Mouse (Mus musculus): ENCODE data around the gene Tor1aip1. TPM values are rescaled to one million over a fixed set of nuclear protein-coding genes. Genes with fewer than 3 reads are reported as not detected.

Tor1aip1 gene
- 26.5 and 26.7 TPM in 2 replicates for polyA plus RNA-seq (2015; fragmentation: Nextera tagmentation; extraction: Ambion mirVana)

DNA sequence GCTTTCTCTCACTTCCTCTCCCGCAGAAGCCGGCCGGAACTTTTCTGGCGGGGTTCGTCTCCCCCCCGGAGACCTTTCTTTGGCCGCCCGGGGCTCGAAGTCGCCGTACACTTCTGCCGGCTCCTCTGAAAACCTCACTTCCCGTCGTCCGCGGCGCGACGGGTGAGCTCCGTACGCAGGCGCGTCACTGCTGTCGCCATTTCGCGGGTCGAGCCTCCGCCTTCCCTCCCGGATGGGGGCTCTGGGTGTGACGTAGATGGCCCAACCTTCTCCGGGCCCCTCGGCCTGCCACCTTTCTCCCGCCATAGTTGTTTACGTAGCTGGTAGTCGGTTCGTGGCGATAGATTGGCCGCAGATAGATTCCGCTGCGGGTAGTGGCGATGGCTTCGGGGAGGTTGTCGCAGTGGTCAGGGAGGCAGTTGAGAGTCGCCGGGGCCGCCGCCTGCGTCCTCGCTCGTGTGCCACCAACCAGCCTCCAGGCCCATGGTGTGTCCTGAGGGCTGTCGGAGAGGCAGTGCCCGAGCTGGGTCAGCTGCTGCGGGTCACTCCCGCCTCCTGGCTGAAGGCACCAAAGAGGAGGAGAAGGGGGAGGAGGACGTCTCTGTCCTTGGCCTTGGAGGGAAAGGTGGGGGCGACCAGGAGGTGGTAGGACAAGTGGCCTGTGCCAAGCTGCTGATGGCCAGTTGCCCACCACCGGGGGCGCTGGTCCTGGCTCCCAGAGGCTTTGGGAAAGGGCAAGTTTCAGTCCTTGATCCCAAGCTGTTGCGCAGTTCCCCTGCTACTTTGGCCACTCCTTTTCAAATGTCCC, at the start of gene Tor1aip1:
Gene Tor1aip1 (minus strand): TSS at position 551 of the 808 bp plus-strand sequence.
- H3K9ac ChIP-seq, result peak within 1 kb of the TSS; percentile 91
- peak within 1 kb of the TSS; percentile 66 for H3K4me2 ChIP-seq

DNA sequence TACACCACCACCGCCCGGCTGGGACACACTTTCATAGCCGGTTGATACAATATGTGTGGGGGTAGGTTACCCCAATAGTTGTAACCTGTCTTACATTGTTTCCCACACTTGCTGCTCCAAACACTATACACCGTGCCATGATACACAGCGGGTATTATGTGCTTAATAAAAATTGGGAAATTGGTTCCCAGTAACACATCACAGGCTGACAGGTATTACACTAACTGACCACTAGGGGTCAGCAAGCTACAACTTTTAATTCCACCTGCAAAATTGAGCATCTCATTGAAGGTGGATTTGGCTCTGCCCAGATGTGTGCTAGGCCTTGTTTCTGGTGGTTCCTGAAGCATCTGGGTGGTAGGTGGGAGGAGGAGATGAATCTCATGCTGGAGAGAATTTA, 49.5 kb upstream of the Tor1aip1 start:
- no peaks in the 10 kb centered on the region for H3K9me3 ChIP-seq
- ATAC-seq (ENCODE audit: low FRiP score), result peak; percentile 43
- no peak overlapping the region; the same call in 1 of the 2 replicates for H3K27ac ChIP-seq
- H3K9ac ChIP-seq, result no peak overlapping the region
- H3K27me3 ChIP-seq, result no peaks in the 10 kb centered on the region
- no peak overlapping the region for H3K4me3 ChIP-seq
- WGBS, result 61% methylated on average over 5 of the region's 5 CpGs
- H3K36me3 ChIP-seq, result no peaks in the 10 kb centered on the region
- H3K4me1 ChIP-seq (replicated peaks), result peaks cover 11% of the 10 kb centered on the region
- H3K4me2 ChIP-seq, result no peak overlapping the region

More for the DNA sequence above, at the start of gene Tor1aip1:
- Histone ChIP-seq H3K27me3 (no peaks in the 10 kb centered on the region), H3K36me3 (peaks cover 24% of the 10 kb centered on the region), H3K4me3 (peak within 1 kb of the TSS; percentile 87), H3K4me1 (replicated peaks) (peaks cover 22% of the 10 kb centered on the region), H3K27ac (peak within 1 kb of the TSS; percentile 99), H3K9me3 (no peaks in the 10 kb centered on the region)
- WGBS, result under 1% methylated on average over 59 of the region's 59 CpGs
- ATAC-seq (ENCODE audit: low FRiP score), result peak; percentile 96

DNA sequence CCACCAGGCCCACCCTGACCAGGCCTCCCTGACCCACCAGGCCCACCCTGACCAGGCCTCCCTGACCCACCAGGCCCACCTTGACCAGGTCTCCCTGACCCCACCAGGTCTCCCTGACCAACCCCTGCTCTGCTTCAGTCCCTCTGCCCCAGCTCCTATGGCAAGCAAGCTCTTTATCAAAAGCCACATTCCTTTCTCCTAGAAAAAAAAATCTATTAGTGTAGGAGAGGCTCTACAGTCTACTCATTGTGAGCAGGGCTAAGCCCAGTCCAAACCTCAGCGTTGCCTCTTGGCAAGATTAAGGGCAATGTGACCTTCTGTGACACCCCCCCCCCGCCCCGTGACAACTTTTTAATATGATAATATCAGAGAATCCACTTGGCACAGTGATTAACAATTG, 48.3 kb upstream of the Tor1aip1 start:
- no peak for ATAC-seq (ENCODE audit: low FRiP score)
- 77% methylated on average over 3 of the region's 3 CpGs for WGBS

DNA sequence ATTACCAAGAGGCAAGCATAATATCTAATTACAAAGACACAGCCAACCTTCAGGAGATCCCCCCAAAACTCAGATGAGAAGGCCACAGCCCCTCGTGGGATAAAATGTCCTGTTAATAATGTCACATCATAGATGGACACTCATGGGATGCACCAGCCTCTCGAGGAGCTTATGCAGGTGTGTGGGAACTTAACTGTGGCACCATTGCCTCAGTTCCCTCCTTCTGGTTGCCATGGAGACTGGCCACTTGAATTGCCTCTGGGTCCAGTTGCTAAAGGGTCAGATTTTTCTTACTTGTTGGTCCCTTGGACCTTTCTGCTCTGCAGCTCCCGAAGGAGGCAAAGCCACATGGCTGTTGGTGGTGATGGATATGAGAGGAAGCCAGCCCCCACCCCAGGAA, 41.4 kb upstream of the Tor1aip1 start:
- no peaks in the 10 kb centered on the region for H3K9me3 ChIP-seq
- H3K27ac ChIP-seq, result no peak overlapping the region
- no peak overlapping the region for H3K4me3 ChIP-seq
- H3K27me3 ChIP-seq, result no peaks in the 10 kb centered on the region
- H3K9ac ChIP-seq, result no peak overlapping the region
- H3K4me2 ChIP-seq, result no peak overlapping the region
- H3K36me3 ChIP-seq, result no peaks in the 10 kb centered on the region
- ATAC-seq (ENCODE audit: low FRiP score), result no peak
- WGBS, result 67% methylated on average over 3 of the region's 3 CpGs
- H3K4me1 ChIP-seq (replicated peaks), result 0 out of 2 replicates have a peak, but pooled peaks cover 4% of the 10 kb centered on the region

More for the DNA sequence above, 48.3 kb upstream of the Tor1aip1 start:
- no peaks in the 10 kb centered on the region for H3K4me1 ChIP-seq (replicated peaks)
- no peak overlapping the region for H3K27ac ChIP-seq
- no peak overlapping the region for H3K4me2 ChIP-seq
- no peaks in the 10 kb centered on the region for H3K9me3 ChIP-seq
- no peaks in the 10 kb centered on the region for H3K36me3 ChIP-seq
- no peaks in the 10 kb centered on the region for H3K27me3 ChIP-seq
- H3K4me3 ChIP-seq, result no peak overlapping the region
- no peak overlapping the region for H3K9ac ChIP-seq

DNA sequence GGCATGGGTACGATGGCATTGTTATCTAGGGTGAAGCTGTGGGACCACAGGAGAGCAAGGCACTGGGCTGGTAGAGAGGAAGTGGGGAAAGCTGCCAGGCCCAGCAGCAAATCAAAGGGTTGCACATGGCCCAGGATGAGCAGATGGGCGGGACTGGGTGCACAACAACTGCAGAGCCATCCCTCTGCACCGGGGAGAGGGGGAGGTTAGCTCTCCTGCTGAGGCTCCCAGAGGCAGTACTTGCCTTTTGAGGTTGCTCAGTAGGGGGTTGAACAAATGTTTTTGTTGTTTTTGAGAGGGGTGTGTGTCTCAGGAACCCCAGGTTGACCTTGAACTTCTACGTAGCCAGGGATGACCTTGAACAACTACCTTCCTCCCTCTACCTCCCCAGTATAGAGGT, 40.2 kb upstream of the Tor1aip1 start:
- 52% methylated on average over 4 of the region's 4 CpGs for WGBS
- no peak overlapping the region for H3K4me3 ChIP-seq
- no peak for ATAC-seq (ENCODE audit: low FRiP score)
- no peak overlapping the region for H3K9ac ChIP-seq
- no peaks in the 10 kb centered on the region for H3K27me3 ChIP-seq
- no peak overlapping the region for H3K4me2 ChIP-seq
- H3K36me3 ChIP-seq, result no peaks in the 10 kb centered on the region
- H3K4me1 ChIP-seq (replicated peaks), result 0 out of 2 replicates have a peak, but pooled peaks cover 4% of the 10 kb centered on the region
- H3K27ac ChIP-seq, result no peak overlapping the region
- no peaks in the 10 kb centered on the region for H3K9me3 ChIP-seq

DNA sequence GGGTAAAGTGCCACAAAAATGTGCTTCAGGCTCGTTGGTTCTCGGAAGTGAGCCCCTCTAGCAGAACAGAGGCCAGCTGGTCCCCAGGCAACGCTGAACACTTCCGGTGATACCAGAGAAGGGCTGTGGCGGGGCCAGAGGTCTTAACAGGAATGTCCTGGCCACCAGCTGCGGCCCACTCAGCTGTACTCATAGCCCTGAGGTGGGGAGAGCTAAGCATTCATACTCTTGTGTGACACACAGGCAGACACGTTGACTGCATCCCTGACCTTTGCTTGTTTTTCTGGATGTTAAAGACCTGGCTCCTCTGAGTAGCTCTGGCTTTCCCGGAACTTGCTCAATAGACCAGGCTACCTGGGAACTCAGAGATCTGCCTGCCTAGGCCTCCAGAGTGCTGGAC, 38.3 kb upstream of the Tor1aip1 start:
- Histone ChIP-seq H3K4me3 (no peak overlapping the region), H3K27me3 (no peaks in the 10 kb centered on the region), H3K27ac (no peak overlapping the region), H3K4me2 (no peak overlapping the region), H3K9ac (no peak overlapping the region), H3K36me3 (no peaks in the 10 kb centered on the region), H3K9me3 (no peaks in the 10 kb centered on the region), H3K4me1 (replicated peaks) (0 out of 2 replicates have a peak, but pooled peaks cover 4% of the 10 kb centered on the region)
- 56% methylated on average over 8 of the region's 8 CpGs for WGBS
- no peak for ATAC-seq (ENCODE audit: low FRiP score)

DNA sequence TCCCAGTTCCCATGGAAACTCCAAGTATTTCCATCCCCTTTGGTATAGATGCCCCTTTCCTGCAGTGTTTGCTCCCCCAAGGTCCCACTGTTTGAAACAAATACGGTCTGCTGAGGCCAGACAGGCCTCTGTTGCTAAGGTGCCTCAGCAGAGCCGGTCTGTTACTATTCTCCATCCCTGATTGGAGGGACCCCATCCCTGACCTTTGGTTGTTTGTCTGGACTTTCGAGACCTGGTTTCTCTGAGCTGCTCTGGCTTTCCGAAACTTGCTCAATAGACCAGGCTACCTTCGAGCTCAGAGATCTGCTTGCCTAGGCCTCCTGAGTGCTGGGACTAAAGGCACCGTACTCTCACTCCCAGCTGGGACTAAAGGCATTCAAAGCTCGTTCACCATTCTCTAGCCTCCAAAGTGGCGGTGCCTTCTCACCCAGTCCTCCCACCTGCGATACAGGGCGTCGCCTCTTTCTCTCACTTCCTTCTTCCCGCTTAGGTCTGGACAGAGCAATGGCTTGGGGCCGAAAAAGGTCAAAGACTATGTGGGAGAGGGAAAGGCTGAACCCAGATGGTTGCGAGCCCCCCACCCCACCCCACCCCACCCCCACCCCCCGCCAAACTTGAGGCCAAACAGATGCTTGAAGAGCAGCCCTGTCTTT, 37.0 kb upstream of the Tor1aip1 start:
- no peak overlapping the region for H3K4me3 ChIP-seq
- no peak overlapping the region for H3K9ac ChIP-seq
- no peak for ATAC-seq (ENCODE audit: low FRiP score)
- no peaks in the 10 kb centered on the region for H3K9me3 ChIP-seq
- H3K4me2 ChIP-seq, result no peak overlapping the region
- no peaks in the 10 kb centered on the region for H3K36me3 ChIP-seq
- no peaks in the 10 kb centered on the region for H3K27me3 ChIP-seq
- no peak overlapping the region for H3K27ac ChIP-seq
- 59% methylated on average over 15 of the region's 15 CpGs for WGBS
- 0 out of 2 replicates have a peak, but pooled peaks cover 4% of the 10 kb centered on the region for H3K4me1 ChIP-seq (replicated peaks)

DNA sequence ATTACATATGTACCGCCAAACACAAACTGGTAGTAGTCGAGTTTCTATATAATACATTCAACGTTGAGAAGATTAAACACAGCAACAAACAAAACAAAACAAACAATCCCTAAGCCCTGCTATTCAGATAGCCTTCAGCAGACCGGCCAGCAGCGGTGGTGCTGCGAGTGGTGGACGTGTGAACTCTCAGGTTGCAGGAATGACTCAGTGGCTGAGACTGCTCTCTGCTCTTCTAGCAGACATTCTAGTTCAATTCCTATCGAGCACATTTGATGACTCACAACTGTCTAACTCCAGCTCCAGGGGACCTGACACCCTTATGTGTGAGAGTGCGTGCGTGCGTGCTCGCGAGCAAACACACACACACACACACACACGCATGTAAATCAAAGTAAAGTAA, 33.8 kb upstream of the Tor1aip1 start:
- H3K27ac ChIP-seq, result no peak overlapping the region
- no peak overlapping the region for H3K4me2 ChIP-seq
- WGBS, result 89% methylated on average over 14 of the region's 14 CpGs
- ATAC-seq (ENCODE audit: low FRiP score), result no peak
- 0 out of 2 replicates have a peak, but pooled peaks cover 4% of the 10 kb centered on the region for H3K4me1 ChIP-seq (replicated peaks)
- H3K27me3 ChIP-seq, result no peaks in the 10 kb centered on the region
- H3K36me3 ChIP-seq, result peaks cover 20% of the 10 kb centered on the region
- H3K9me3 ChIP-seq, result no peaks in the 10 kb centered on the region
- no peak overlapping the region for H3K4me3 ChIP-seq
- H3K9ac ChIP-seq, result no peak overlapping the region

DNA sequence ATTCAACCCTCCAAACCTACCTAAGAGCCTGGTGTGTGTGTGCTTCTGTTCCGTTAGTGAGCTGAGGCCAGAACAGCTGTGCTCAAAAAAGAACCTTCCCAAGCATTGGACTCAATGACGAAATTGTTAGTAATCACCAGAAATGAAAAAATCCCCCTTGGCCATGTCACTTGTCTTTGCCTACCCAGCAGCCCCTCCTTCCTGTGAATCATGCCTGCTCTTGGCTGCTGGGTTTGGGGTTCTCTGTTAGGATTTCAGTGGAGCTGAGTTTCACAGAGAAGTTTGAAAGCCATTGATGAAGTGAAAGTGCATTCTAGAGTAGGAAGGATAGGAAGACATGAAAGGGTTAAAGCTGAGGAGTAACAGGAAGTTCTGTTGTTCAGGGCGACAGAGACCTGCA, 29.9 kb upstream of the Tor1aip1 start:
- no peaks in the 10 kb centered on the region for H3K9me3 ChIP-seq
- H3K4me1 ChIP-seq (replicated peaks), result no peaks in the 10 kb centered on the region
- peaks cover 52% of the 10 kb centered on the region for H3K36me3 ChIP-seq
- H3K27ac ChIP-seq, result no peak overlapping the region
- no peak overlapping the region for H3K4me3 ChIP-seq
- no peaks in the 10 kb centered on the region for H3K27me3 ChIP-seq
- ATAC-seq (ENCODE audit: low FRiP score), result no peak
- no peak overlapping the region for H3K4me2 ChIP-seq
- no peak overlapping the region for H3K9ac ChIP-seq
- WGBS, result 68% methylated on average over 3 of the region's 3 CpGs

DNA sequence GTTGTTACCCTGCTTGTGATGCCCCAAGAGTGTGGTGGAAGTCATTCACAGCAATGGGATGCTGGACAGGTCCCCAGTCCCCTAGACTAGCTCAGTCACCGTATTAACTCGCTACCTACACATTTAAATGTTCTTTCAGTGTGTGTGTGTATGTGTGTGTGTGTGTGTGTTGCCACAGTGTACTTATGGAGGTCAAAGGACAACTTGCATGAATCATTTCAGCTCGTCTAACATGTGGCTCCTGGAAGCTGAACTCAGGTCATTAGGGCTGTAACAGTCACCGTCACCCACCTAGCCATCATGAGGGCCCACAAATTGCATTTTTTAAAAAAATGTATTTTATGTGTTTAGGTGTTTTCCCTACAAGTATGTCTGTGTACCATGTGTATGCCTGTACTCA, 25.9 kb upstream of the Tor1aip1 start:
- no peak overlapping the region for H3K9ac ChIP-seq
- no peak overlapping the region for H3K4me2 ChIP-seq
- peaks cover 53% of the 10 kb centered on the region for H3K36me3 ChIP-seq
- H3K4me1 ChIP-seq (replicated peaks), result no peaks in the 10 kb centered on the region
- 95% methylated on average over 4 of the region's 4 CpGs for WGBS
- no peak overlapping the region for H3K27ac ChIP-seq
- ATAC-seq (ENCODE audit: low FRiP score), result no peak
- H3K27me3 ChIP-seq, result no peaks in the 10 kb centered on the region
- H3K9me3 ChIP-seq, result no peaks in the 10 kb centered on the region
- no peak overlapping the region for H3K4me3 ChIP-seq

DNA sequence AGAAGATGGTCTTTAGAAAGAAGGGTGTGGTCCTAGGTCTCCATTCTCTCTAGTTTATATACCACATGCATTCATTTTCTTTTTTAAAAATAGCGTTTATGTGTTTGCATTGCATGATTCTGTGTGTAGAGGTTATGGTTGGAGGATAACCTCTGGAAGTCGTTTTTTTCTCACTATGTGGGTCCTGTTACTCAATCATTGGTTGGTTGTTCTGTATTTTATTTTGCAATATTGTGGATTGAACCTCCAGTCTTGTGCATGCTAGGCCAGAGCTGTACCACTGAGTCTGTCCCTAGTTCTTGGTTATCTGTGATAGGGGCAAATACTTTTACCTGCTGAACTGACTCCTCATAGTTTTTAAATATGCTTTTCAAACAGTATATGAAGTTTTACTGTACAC, 21.9 kb upstream of the Tor1aip1 start:
- WGBS, result 90% methylated on average over 2 of the region's 2 CpGs
- Histone ChIP-seq H3K9me3 (no peaks in the 10 kb centered on the region), H3K27me3 (no peaks in the 10 kb centered on the region), H3K4me1 (replicated peaks) (no peaks in the 10 kb centered on the region), H3K4me3 (no peak overlapping the region), H3K9ac (no peak overlapping the region), H3K36me3 (peaks cover 31% of the 10 kb centered on the region), H3K4me2 (no peak overlapping the region), H3K27ac (no peak overlapping the region)
- ATAC-seq (ENCODE audit: low FRiP score), result no peak

DNA sequence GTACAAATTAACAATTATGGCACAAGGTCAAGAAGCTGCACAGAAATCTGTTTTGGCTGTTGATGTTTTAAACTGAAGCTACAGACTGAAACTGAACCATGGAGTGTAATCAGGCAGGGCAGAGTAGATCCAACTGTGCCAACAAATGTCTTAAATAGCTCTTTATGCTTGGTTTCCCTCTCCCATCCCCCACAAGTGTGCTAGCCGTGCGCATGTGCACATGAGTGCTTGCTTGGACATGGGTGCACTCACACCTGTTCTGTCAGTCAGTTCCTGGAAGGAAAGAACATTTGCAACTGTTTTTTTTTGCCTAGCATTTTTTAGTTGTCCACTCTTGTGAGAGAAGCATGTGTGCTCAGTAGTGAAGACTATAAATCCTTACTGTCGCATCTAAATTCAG, 10.4 kb upstream of the Tor1aip1 start:
- no peak for ATAC-seq (ENCODE audit: low FRiP score)

More for the DNA sequence above, 10.4 kb upstream of the Tor1aip1 start:
- no peak overlapping the region for H3K4me3 ChIP-seq
- peaks cover 19% of the 10 kb centered on the region for H3K4me1 ChIP-seq (replicated peaks)
- no peak overlapping the region for H3K9ac ChIP-seq
- no peaks in the 10 kb centered on the region for H3K27me3 ChIP-seq
- peaks cover 29% of the 10 kb centered on the region for H3K36me3 ChIP-seq
- no peak overlapping the region for H3K27ac ChIP-seq
- WGBS, result 86% methylated on average over 3 of the region's 3 CpGs
- H3K4me2 ChIP-seq, result no peak overlapping the region
- no peaks in the 10 kb centered on the region for H3K9me3 ChIP-seq

Measured in hindbrain, embryonic 13.5 days (tissue).